In the genomic region with DNA sequence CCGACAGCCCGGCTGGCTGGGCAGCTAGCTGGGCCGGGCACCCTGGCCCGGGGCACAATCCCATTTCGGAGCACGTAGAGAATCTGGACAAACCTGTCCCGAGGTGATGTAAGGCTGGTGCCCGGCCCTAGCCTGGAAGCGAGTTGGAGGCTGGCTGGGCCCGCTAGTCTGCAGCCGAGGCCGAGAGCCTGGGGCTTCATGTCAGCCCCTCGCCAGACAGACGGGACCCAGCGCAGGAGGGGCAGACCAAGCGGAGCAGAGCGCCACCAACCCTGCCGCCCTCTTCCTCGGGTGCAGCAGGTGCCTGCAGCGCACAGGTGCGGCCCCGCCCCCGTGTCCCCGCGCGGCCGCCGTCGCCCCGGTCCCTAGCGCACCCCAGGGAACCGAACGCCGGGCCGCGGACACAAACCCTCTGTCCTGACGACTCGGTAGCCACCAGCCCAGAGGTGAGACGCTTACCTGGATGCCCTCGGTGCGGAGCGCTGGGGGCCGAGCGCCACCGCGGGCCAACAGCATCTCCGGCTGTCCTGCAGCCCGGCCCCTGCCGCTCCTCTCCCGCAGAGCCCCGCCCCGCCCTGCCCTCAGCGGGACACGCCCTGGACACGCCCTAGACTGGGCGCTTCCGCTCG, we compare ENCODE assay signal across 8 mouse cellular contexts.
A peak's percentile ranks its signal among the peaks of the same experiment; 100 is the strongest.
DNase-seq lines count a peak whose midpoint lies in the region; ATAC-seq and TF ChIP-seq lines count a peak whose summit lies in the region.

No protein-coding gene starts in this region.

- DNase-seq in lung, adult 2 months = no peak
- DNase-seq in lung, postnatal 25 days (ENCODE audit: low spot score) = no peak
- DNase-seq in right cerebral cortex, postnatal 14 days = no peak
- DNase-seq in cerebellum, adult 9-10 months = no peak
- no peak for DNase-seq in layer of hippocampus, adult 9-11 months

- no peaks in the 10 kb centered on the region for H3K27me3 ChIP-seq in hindbrain, embryonic 12.5 days

- H3K4me3 ChIP-seq in lung, adult 2 months (replicated peaks; ENCODE audit: extremely low read depth, low read depth, low read length) = peak overlapping the region; percentile 86
- H3K4me3 ChIP-seq in cortical plate, adult 2 months (ENCODE audit: insufficient read depth, low read length) = peak overlapping the region; percentile 43
- H3K4me3 ChIP-seq in hindbrain, embryonic 12.5 days = peak overlapping the region; percentile 88
- H3K4me3 ChIP-seq in macrophage (ENCODE audit: inconsistent target) = peak overlapping the region; percentile 41

- no peaks in the 10 kb centered on the region; the same call in 1 of the 2 replicates for H3K4me1 ChIP-seq in lung, adult 2 months (ENCODE audit: control insufficient read depth, insufficient read depth, low read length)
- H3K4me1 ChIP-seq in cortical plate, adult 2 months (ENCODE audit: control insufficient read depth, insufficient read depth, low read length) = peaks cover 2% of the 10 kb centered on the region
- H3K4me1 ChIP-seq in hindbrain, embryonic 12.5 days = peaks cover 11% of the 10 kb centered on the region

- H3K4me2 ChIP-seq in hindbrain, embryonic 12.5 days (replicated peaks) = peak overlapping the region; percentile 88

- peaks cover 24% of the 10 kb centered on the region; the same call in 1 of the 2 replicates for H3K79me2 ChIP-seq in macrophage (ENCODE audit: inconsistent target)

- peak; percentile 59; the same call in 1 of the 2 replicates for TF ChIP-seq POLR2A in lung, adult 2 months (IDR thresholded peaks at IDR 0.05; ENCODE audit: borderline replicate concordance, extremely low read depth, low read depth, low read length)
- peak; percentile 67; the same call in 1 of the 2 replicates for TF ChIP-seq POLR2A in cortical plate, adult 2 months (IDR thresholded peaks at IDR 0.05; ENCODE audit: extremely low read depth, insufficient read depth, low read length)

- no peak for TF ChIP-seq CTCF in lung, adult 2 months (IDR thresholded peaks at IDR 0.05; ENCODE audit: insufficient read depth, low read length)
- TF ChIP-seq CTCF in cortical plate, adult 2 months (IDR thresholded peaks at IDR 0.05; ENCODE audit: extremely low read depth, insufficient read depth, low read length) = no peak

- ATAC-seq in hindbrain, embryonic 12.5 days (ENCODE audit: low FRiP score) = no peak; the same call in 1 of the 2 replicates

- H3K9ac ChIP-seq in hindbrain, embryonic 12.5 days = peak overlapping the region; percentile 85

- H3K36me3 ChIP-seq in hindbrain, embryonic 12.5 days = peaks cover 13% of the 10 kb centered on the region
- peaks cover 15% of the 10 kb centered on the region for H3K36me3 ChIP-seq in macrophage (ENCODE audit: inconsistent target)

- 0 out of 2 replicates have a peak overlapping the region, but pooled peaks have one; percentile 24 for H3K27ac ChIP-seq in cortical plate, adult 2 months (ENCODE audit: insufficient read depth, low read length)
- H3K27ac ChIP-seq in hindbrain, embryonic 12.5 days = peak overlapping the region; percentile 73
- H3K27ac ChIP-seq in macrophage = no peak overlapping the region

- H3K9me3 ChIP-seq in hindbrain, embryonic 12.5 days (replicated peaks) = no peaks in the 10 kb centered on the region

- under 1% methylated on average over 58 of the region's 58 CpGs for WGBS in lung, adult 2 months
- WGBS in hindbrain, embryonic 12.5 days = under 1% methylated on average over 47 of the region's 58 CpGs
- 2% methylated on average over 49 of the region's 58 CpGs for WGBS in macrophage (ENCODE audit: missing documents)
